Mouse (Mus musculus) ES-E14 (cell line): ENCODE results near the gene Tmem63c.

Experiments
- CHD2 ChIP-seq: IDR thresholded peaks from 2 replicates; pipeline ENCODE4 v1.6.1; 2014; ENCODE audit warnings: mild to moderate bottlenecking, low read depth, low read length, inconsistent platforms
- HCFC1 ChIP-seq: IDR thresholded peaks from 2 replicates; pipeline ENCODE4 v1.6.1; 2012; ENCODE audit warnings: low read length, inconsistent platforms, borderline replicate concordance; ENCODE audit not compliant: insufficient read depth
- MAFK ChIP-seq: IDR thresholded peaks from 2 replicates; pipeline ENCODE4 v1.6.1; 2014; ENCODE audit warnings: mild to moderate bottlenecking, low read depth, low read length, inconsistent platforms; ENCODE audit not compliant: insufficient read depth
- ZC3H11A ChIP-seq: IDR thresholded peaks from 2 replicates; pipeline ENCODE4 v1.6.1; 2012; ENCODE audit warnings: low read depth, mild to moderate bottlenecking, inconsistent platforms, low read length, borderline replicate concordance
- ZNF384 ChIP-seq: IDR thresholded peaks from 2 replicates; pipeline ENCODE4 v1.6.1; 2012; ENCODE audit warnings: low read depth, low read length, inconsistent platforms

GRCm38 (mm10) chr12:87004596-87004995 lies 16.5 kb upstream of the Tmem63c start:
- no peak for TF ChIP-seq HCFC1
- TF ChIP-seq CHD2: no peak
- TF ChIP-seq MAFK: no peak
- no peak for TF ChIP-seq ZC3H11A
- no peak for TF ChIP-seq ZNF384
